Mouse (Mus musculus) MEL (cell line): ENCODE measurements around the gene Gm11037. TPM values are rescaled to one million over a fixed set of nuclear protein-coding genes. Genes with fewer than 3 reads are reported as not detected.

Source experiments
- DNase-seq: peaks from one replicate; pipeline ENCODE4 v3.0.0; 2011; ENCODE audit warnings: low read depth, low spot score
- H3K27ac ChIP-seq: 2 replicates; pipeline ENCODE4 v1.5.1; 2012; ENCODE audit warnings: low read depth, mild to moderate bottlenecking, control low read depth, low read length, moderate library complexity; ENCODE audit not compliant: control insufficient read depth
- H3K27me3 ChIP-seq, 2 experiments: fragments of 150-350 bp in 1 of 2; sonication (generic) in 1 of 2; 2 replicates each; pipeline ENCODE4 v1.6.1; 2012; ENCODE audit warnings: low read length in 2 of 2, mild to moderate bottlenecking in 2 of 2, improper control_type of control experiment in 1 of 2, moderate library complexity in 1 of 2; ENCODE audit not compliant: insufficient read depth in 2 of 2, control insufficient read depth in 1 of 2
- H3K36me3 ChIP-seq, 2 experiments: 2 replicates each; pipeline ENCODE4 v1.6.1; 2012 to 2014; ENCODE audit warnings: low read length in 2 of 2, improper control_type of control experiment in 1 of 2, inconsistent platforms in 1 of 2, mild to moderate bottlenecking in 1 of 2; ENCODE audit not compliant: insufficient read depth in 2 of 2, control insufficient read depth in 1 of 2
- H3K4me1 ChIP-seq, 2 experiments: fragments of 150-350 bp in 1 of 2; sonication (generic) in 1 of 2; 2 replicates each; pipeline ENCODE4 v1.6.1; 2012; ENCODE audit warnings: low read length in 2 of 2, improper control_type of control experiment in 1 of 2, mild to moderate bottlenecking in 1 of 2; ENCODE audit not compliant: insufficient read depth in 2 of 2, control insufficient read depth in 1 of 2
- H3K4me3 ChIP-seq, 2 experiments: fragments of 150-350 bp in 1 of 2; sonication (generic) in 1 of 2; 2 replicates each; pipeline ENCODE4 v1.5.1; 2012; ENCODE audit warnings: low read depth in 2 of 2, low read length in 2 of 2, mild to moderate bottlenecking in 2 of 2, moderate library complexity in 2 of 2, control low read depth in 1 of 2, improper control_type of control experiment in 1 of 2; ENCODE audit not compliant: control insufficient read depth in 1 of 2, insufficient read depth in 1 of 2
- H3K79me2 ChIP-seq: 2 replicates; pipeline ENCODE4 v1.6.1; 2012; ENCODE audit warnings: mild to moderate bottlenecking, low read length, moderate library complexity; ENCODE audit not compliant: control insufficient read depth, poor library complexity, insufficient read depth
- H3K9ac ChIP-seq: 2 replicates; pipeline ENCODE4 v1.6.1; 2012; ENCODE audit warnings: low read depth, mild to moderate bottlenecking, control low read depth, low read length, moderate library complexity; ENCODE audit not compliant: control insufficient read depth, poor library complexity, severe bottlenecking
- H3K9me3 ChIP-seq: fragments of 150-350 bp; sonication (generic); replicated peaks from 2 replicates; pipeline ENCODE4 v1.6.1; 2012; ENCODE audit warnings: mild to moderate bottlenecking, low read length, improper control_type of control experiment, moderate library complexity; ENCODE audit not compliant: insufficient read depth
- BHLHE40 ChIP-seq: IDR thresholded peaks from 2 replicates; pipeline ENCODE4 v1.6.1; 2012; ENCODE audit warnings: low read depth, mild to moderate bottlenecking, inconsistent platforms, low read length, improper control_type of control experiment, borderline replicate concordance
- CHD1 ChIP-seq: IDR thresholded peaks from 2 replicates; pipeline ENCODE4 v1.6.1; 2012; ENCODE audit warnings: low read depth, mild to moderate bottlenecking, inconsistent platforms, low read length, improper control_type of control experiment
- CHD2 ChIP-seq: IDR thresholded peaks from 2 replicates; pipeline ENCODE4 v1.6.1; 2011; ENCODE audit warnings: low read length, improper control_type of control experiment
- CTCF ChIP-seq, 3 experiments: IDR thresholded peaks in 2 of 3; conservative IDR thresholded peaks in 1 of 3; 2 replicates each; pipeline ENCODE4 v1.5.1; 2011 to 2012; ENCODE audit warnings: low read length in 3 of 3, low read depth in 2 of 3, mild to moderate bottlenecking in 2 of 3, improper control_type of control experiment in 1 of 3, inconsistent platforms in 1 of 3, mixed read lengths in 1 of 3, moderate library complexity in 1 of 3; ENCODE audit not compliant: control insufficient read depth in 1 of 3, insufficient read depth in 1 of 3, poor library complexity in 1 of 3, severe bottlenecking in 1 of 3
- EP300 ChIP-seq, 2 experiments: IDR thresholded peaks; 2 replicates each; pipeline ENCODE4 v1.6.1; 2011; ENCODE audit warnings: improper control_type of control experiment in 2 of 2, low read length in 2 of 2, low read depth in 1 of 2, mild to moderate bottlenecking in 1 of 2
- ETS1 ChIP-seq: IDR thresholded peaks from 2 replicates; pipeline ENCODE4 v1.6.1; 2012; ENCODE audit warnings: low read depth, mild to moderate bottlenecking, inconsistent platforms, low read length, improper control_type of control experiment, moderate library complexity
- GABPA ChIP-seq: IDR thresholded peaks from 2 replicates; pipeline ENCODE4 v1.6.1; 2012; ENCODE audit warnings: low read depth, mild to moderate bottlenecking, inconsistent platforms, low read length, improper control_type of control experiment, moderate library complexity
- JUND ChIP-seq: IDR thresholded peaks from 2 replicates; pipeline ENCODE4 v1.6.1; 2011; ENCODE audit warnings: low read depth, mild to moderate bottlenecking, improper control_type of control experiment, low read length
- MAX ChIP-seq: IDR thresholded peaks from 2 replicates; pipeline ENCODE4 v1.6.1; 2011; ENCODE audit warnings: low read length, improper control_type of control experiment
- NRF1 ChIP-seq: IDR thresholded peaks from 2 replicates; pipeline ENCODE4 v1.6.1; 2014; ENCODE audit warnings: low read depth, mild to moderate bottlenecking, inconsistent platforms, low read length, improper control_type of control experiment, moderate library complexity; ENCODE audit not compliant: poor library complexity, insufficient read depth, severe bottlenecking
- POLR2A ChIP-seq, 2 experiments: IDR thresholded peaks; 2 replicates each; pipeline ENCODE4 v1.6.1; 2011 to 2012; ENCODE audit warnings: low read length in 2 of 2, mild to moderate bottlenecking in 2 of 2, control low read depth in 1 of 2, improper control_type of control experiment in 1 of 2, low read depth in 1 of 2, moderate library complexity in 1 of 2; ENCODE audit not compliant: control insufficient read depth in 1 of 2, insufficient read depth in 1 of 2, poor library complexity in 1 of 2
- POLR2AphosphoS2 ChIP-seq: IDR thresholded peaks from 2 replicates; pipeline ENCODE4 v1.6.1; 2011; ENCODE audit warnings: low read length, improper control_type of control experiment
- POLR2AphosphoS5 ChIP-seq: IDR thresholded peaks from 2 replicates; pipeline ENCODE4 v1.6.1; 2012; ENCODE audit warnings: low read depth, borderline replicate concordance, mild to moderate bottlenecking, inconsistent platforms, low read length, moderate library complexity, mixed read lengths
- RAD21 ChIP-seq: IDR thresholded peaks from 2 replicates; pipeline ENCODE4 v1.6.1; 2011; ENCODE audit warnings: mild to moderate bottlenecking, low read depth, low read length, improper control_type of control experiment
- TBP ChIP-seq: IDR thresholded peaks from 2 replicates; pipeline ENCODE4 v1.8.0; 2011; ENCODE audit warnings: low read depth, low read length, improper control_type of control experiment
- TCF12 ChIP-seq: IDR thresholded peaks from 2 replicates; pipeline ENCODE4 v1.6.1; 2014; ENCODE audit warnings: low read depth, mild to moderate bottlenecking, inconsistent platforms, low read length, improper control_type of control experiment, moderate library complexity
- USF1 ChIP-seq: IDR thresholded peaks from 2 replicates; pipeline ENCODE4 v1.6.1; 2014; ENCODE audit warnings: low read depth, mild to moderate bottlenecking, inconsistent platforms, low read length, improper control_type of control experiment, moderate library complexity
- USF2 ChIP-seq, 2 experiments: IDR thresholded peaks; 2 replicates each; pipeline ENCODE4 v1.6.1; 2011 to 2012; ENCODE audit warnings: improper control_type of control experiment in 2 of 2, low read length in 2 of 2, borderline replicate concordance in 1 of 2, inconsistent platforms in 1 of 2, low read depth in 1 of 2, mild to moderate bottlenecking in 1 of 2; ENCODE audit not compliant: insufficient read depth in 1 of 2
- ZC3H11A ChIP-seq: IDR thresholded peaks from 2 replicates; pipeline ENCODE4 v1.6.1; 2012; ENCODE audit warnings: low read depth, mild to moderate bottlenecking, inconsistent platforms, low read length, improper control_type of control experiment
- ZKSCAN1 ChIP-seq: IDR thresholded peaks from 2 replicates; pipeline ENCODE4 v1.6.1; 2012; ENCODE audit warnings: low read depth, mild to moderate bottlenecking, inconsistent platforms, low read length, improper control_type of control experiment, moderate library complexity
- ZNF384 ChIP-seq: IDR thresholded peaks from 2 replicates; pipeline ENCODE4 v1.6.1; 2012; ENCODE audit warnings: low read depth, mild to moderate bottlenecking, inconsistent platforms, low read length, improper control_type of control experiment
- polyA plus RNA-seq, 2 experiments: library from polyadenylated mRNA; stranded (reverse) in 1 of 2; unstranded in 1 of 2; fragments of >175 nt in 1 of 2; fragments of >200 nt in 1 of 2; gene quantifications; 2 replicates each; pipeline versions ENCODE4 v1.2.1 to v1.2.4; 2012; ENCODE audit warnings: low replicate concordance in 2 of 2, low read depth in 1 of 2; ENCODE audit not compliant: insufficient read length in 2 of 2, insufficient read depth in 1 of 2, missing spikeins in 1 of 2
- total RNA-seq: library from RNA; depleted of rRNA; stranded (reverse); fragments of 300-350 nt; gene quantifications from 2 replicates; pipeline ENCODE4 v1.2.3, GENCODE M21; 2012

Gene Gm11037
- total and polyA plus RNA-seq, 3 experiments: not detected

GRCm38 (mm10) chr2:131145121-131145520, 11.8 kb downstream of the Gm11037 start:
- H3K27ac ChIP-seq: no peak overlapping the region
- H3K4me1 ChIP-seq: peaks cover 0 to 7% of the 10 kb centered on the region in 2 experiments; a peak in 2 of 4 replicates
- TF ChIP-seq ZKSCAN1 (no peak), ZNF384 (no peak), CHD1 (no peak), USF1 (no peak), TBP (no peak), POLR2AphosphoS2 (no peak), CHD2 (no peak), CTCF (IDR thresholded peaks at IDR 0.05 in 2 of 3, conservative IDR thresholded peaks at IDR 0.05 in 1 of 3; ENCODE audit: control insufficient read depth in 1 of 3, insufficient read depth in 1 of 3, low read depth in 2 of 3, low read length in 3 of 3, poor library complexity in 1 of 3, severe bottlenecking in 1 of 3) (no peak), ETS1 (no peak), ZC3H11A (no peak), RAD21 (no peak), EP300 (IDR thresholded peaks at IDR 0.05; ENCODE audit: low read depth in 1 of 2, low read length in 2 of 2) (no peak), NRF1 (no peak), POLR2A (IDR thresholded peaks at IDR 0.05; ENCODE audit: control insufficient read depth in 1 of 2, insufficient read depth in 1 of 2, low read depth in 1 of 2, low read length in 2 of 2, poor library complexity in 1 of 2) (no peak), GABPA (no peak), JUND (no peak)
- H3K9ac ChIP-seq: no peak overlapping the region
- H3K36me3 ChIP-seq: no peaks in the 10 kb centered on the region; a peak in 2 of 4 replicates
- no peaks in the 10 kb centered on the region for H3K9me3 ChIP-seq
- no peak for DNase-seq
- H3K4me3 ChIP-seq: no peak overlapping the region
- no peaks in the 10 kb centered on the region for H3K79me2 ChIP-seq
- H3K27me3 ChIP-seq: no peaks in the 10 kb centered on the region

DNA sequence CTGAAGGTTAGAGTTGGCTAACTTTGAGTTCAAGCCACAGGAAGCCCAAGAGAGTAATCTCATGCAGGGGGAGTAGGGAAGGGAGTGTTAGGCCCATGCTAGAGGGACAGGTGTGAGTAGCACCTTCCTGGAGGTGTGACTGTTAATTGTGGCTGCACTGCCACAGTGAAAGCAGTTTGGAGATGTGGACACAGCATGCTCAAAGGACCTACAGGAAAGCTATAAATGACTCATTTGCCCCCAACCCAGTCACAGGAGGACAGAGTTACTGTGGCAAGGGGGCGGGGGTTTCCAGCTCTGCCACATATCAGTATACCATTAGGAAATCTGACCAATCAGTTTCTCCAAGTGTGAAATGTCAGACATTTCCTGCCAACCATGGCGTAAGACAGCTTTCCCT, 12.2 kb downstream of the Gm11037 start:
- TF ChIP-seq TCF12 (no peak), RAD21 (no peak), CHD2 (no peak), USF2 (IDR thresholded peaks at IDR 0.05; ENCODE audit: borderline replicate concordance in 1 of 2, insufficient read depth in 1 of 2, low read depth in 1 of 2, low read length in 2 of 2) (no peak), BHLHE40 (no peak), MAX (no peak), POLR2AphosphoS5 (no peak), ETS1 (no peak), JUND (no peak)
- Histone ChIP-seq H3K9ac (no peak overlapping the region), H3K9me3 (no peaks in the 10 kb centered on the region), H3K27me3 (no peaks in the 10 kb centered on the region), H3K79me2 (no peaks in the 10 kb centered on the region), H3K27ac (no peak overlapping the region), H3K4me3 (no peak overlapping the region), H3K4me1 (peaks cover 0 to 7% of the 10 kb centered on the region in 2 experiments; a peak in 2 of 4 replicates), H3K36me3 (no peaks in the 10 kb centered on the region; a peak in 2 of 4 replicates)
- DNase-seq: no peak
